Mouse (Mus musculus) testis, adult 2 months (tissue): ENCODE measurements around the gene Cacna1c.

Experiments used
- CTCF ChIP-seq: fragments of 200-500 bp; IDR thresholded peaks from 2 replicates; pipeline ENCODE4 v1.5.1; 2012; ENCODE audit warnings: low read depth, mild to moderate bottlenecking, inconsistent platforms, low read length, moderate library complexity; ENCODE audit not compliant: control insufficient read depth, insufficient read depth, insufficient replicate concordance
- POLR2A ChIP-seq: fragments of 200-500 bp; IDR thresholded peaks from 2 replicates; pipeline ENCODE4 v1.6.1; 2012; ENCODE audit warnings: low read depth, mild to moderate bottlenecking, inconsistent platforms, low read length, moderate library complexity; ENCODE audit not compliant: control insufficient read depth

GRCm38 (mm10) chr6:119081650-119082049 is 114.6 kb downstream of the Cacna1c start:
- TF ChIP-seq CTCF, result no peak
- no peak for TF ChIP-seq POLR2A
